Mouse (Mus musculus) kidney, postnatal 4 days (tissue): ENCODE measurements around the gene Olfr239.
"Not testable (repeated sequence)": the region's sequence is repeated elsewhere in the genome, so short reads cannot be mapped to it uniquely, and the experiment has no call there.

Experiments
- DNase-seq, 2 experiments: peaks; one replicate each; pipeline ENCODE4 v3.0.0; 2021; ENCODE audit warnings: mixed read lengths in 2 of 2

The Olfr239 gene

GRCm38 (mm10) chr17:33191002-33191401 lies at the start of gene Olfr239:
Gene Olfr239, plus strand, starts transcription at chr17:33191302.
- not testable (repeated sequence) for DNase-seq

- not testable (repeated sequence) for DNase-seq
Observed at GRCm38 (mm10) chr17:33168147-33168546, 23.0 kb upstream of the Olfr239 start, which contains the start of gene Olfr55. Gene Olfr55, plus strand, starts transcription at chr17:33168447.

- no peak for DNase-seq
Observed at GRCm38 (mm10) chr17:33221590-33221989, 30.5 kb downstream of the Olfr239 start, which contains the start of gene Olfr1564. Gene Olfr1564, minus strand, starts transcription at chr17:33221690.

DNA sequence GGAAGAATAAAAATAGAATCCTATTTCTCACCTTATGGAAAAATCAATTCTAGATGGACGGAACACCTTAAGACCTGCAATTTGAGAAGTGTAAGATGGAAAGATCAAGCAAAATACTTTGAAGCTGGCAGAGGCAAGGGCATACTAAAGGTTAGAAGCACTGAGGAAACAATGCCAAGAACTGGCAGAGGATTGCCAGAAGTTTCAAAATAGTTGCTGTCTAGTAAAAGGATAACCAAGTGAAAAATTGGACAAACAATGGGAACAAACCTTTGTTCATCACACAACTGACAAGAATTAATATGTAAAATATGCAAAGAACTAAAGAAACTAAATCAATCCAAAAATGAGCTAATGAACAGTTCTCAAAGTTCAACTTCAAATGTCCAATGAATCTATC lies 45.5 kb downstream of the Olfr239 start:
- not testable (repeated sequence) for DNase-seq
